Mouse (Mus musculus): ENCODE results near the gene Sdc4.

Sdc4 gene

DNA sequence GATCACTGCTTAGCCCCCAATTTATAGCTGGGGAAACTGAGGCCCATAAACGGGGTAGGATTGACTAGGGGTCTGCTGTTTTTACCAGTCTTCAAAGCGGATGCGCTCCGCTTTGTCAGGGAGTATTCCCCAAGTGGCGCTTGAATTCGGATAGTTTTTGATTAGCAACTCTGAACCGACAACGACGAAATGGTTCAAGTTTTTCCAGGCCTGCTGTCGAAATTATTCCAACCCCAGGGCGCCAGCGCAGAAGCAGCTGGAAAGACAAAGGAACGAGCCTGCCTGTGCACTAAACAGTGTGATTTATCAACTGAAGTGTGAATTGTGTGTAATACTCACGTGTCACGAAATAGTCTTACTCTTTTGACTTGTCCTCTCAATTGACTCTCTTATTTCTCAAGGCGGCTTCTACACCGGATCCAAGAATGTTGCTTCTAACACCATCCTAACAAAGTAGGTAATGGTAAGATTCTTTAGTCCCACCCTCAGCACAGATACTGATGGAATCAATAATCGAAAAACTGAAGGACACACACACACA is at the start of gene Sdc4:
Sdc4 (minus strand) TSS at position 428 of the 541 bp plus-strand sequence.
- no peak for ATAC-seq (ENCODE audit: insufficient number of reproducible peaks, low FRiP score, low TSS enrichment)

DNA sequence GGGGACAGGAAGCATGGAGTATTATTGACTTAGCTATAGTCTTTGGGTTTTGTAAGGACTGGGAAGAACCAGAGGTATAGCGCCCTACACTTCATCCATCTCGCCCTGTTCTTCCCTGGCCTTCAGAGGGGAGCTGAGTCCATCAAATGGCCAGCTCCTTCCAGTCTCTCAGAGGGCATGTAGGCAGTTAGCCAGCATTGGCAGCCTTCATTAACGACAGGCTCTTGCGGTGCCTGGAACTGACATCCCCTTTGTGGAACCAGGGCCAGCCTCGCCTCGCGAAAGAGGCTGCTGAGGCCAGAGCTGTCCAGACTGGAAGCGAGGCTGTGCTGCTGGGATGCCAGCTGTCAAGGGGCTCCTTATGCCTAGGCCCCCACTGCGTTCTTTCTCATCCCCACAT is 44.1 kb upstream of the Sdc4 start:
- ATAC-seq (ENCODE audit: insufficient number of reproducible peaks, low FRiP score, low TSS enrichment): peak; percentile 56; the same call in 1 of the 2 replicates

DNA sequence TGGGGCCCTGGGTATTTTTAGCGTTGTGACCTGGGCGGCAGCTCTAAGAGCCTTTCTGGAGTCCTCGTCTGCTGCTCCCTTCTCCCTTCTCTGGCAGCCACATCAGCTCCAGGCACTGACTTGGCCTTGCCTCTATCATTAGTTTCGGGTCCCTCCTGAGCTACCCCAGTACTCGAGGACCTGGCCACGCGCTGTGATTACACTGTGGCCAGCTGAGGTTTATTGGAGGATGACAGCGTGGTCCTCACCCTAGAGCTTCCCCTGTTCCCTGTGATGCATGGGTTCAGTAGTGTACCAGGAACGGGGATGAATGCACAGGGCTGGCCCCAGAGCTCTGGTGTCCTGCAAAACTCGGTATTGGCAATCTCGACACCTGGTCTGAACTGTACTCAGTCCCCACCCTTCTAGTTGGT is 43.4 kb upstream of the Sdc4 start:
- ATAC-seq (ENCODE audit: insufficient number of reproducible peaks, low FRiP score, low TSS enrichment): 0 out of 2 replicates have a peak, but pooled peaks have one; percentile 12

DNA sequence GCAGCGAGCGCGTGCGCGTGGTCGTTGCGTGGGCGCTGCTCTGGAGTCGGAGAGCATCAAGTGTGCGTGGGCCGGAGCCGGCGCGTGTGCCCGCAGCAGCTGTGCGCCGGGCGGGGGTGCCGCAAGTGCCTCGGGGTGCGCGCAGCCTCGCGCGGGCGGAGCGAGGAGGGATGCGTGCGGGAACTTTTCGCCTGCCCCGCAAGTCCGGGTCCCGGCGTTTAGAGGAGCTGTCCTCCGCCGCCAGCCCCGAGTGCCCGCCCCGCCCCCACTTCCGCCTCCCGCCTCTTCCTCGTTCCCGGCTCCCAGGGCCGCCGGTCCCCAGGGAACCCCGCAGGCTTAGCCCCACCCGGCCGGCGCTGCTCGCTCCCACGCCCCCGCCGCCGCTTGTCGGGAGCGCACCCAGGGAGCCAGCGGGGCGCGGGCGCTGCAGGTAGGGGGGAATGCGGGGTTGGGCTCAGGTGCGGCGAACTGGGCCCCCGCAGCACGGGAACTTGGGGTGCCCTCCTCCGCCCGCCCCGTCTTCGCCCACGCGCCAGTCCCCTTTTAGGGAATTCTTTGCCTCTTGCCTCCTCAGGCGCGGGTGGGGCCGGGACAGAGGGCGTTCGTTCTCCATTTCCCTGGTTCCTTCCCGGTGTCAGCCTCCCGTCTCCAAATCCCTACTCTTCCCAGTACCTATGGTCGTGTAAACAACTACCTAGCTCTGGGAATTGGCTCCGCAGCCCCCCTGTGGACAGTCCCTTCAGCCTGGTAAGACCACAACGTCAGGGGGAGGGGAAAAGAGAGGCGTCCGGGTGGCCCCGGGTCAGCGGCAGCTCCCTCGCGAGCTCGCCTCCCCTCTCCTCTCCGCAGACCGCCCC is 42.8 kb upstream of the Sdc4 start:
- peak; percentile 69 for ATAC-seq (ENCODE audit: insufficient number of reproducible peaks, low FRiP score, low TSS enrichment)

DNA sequence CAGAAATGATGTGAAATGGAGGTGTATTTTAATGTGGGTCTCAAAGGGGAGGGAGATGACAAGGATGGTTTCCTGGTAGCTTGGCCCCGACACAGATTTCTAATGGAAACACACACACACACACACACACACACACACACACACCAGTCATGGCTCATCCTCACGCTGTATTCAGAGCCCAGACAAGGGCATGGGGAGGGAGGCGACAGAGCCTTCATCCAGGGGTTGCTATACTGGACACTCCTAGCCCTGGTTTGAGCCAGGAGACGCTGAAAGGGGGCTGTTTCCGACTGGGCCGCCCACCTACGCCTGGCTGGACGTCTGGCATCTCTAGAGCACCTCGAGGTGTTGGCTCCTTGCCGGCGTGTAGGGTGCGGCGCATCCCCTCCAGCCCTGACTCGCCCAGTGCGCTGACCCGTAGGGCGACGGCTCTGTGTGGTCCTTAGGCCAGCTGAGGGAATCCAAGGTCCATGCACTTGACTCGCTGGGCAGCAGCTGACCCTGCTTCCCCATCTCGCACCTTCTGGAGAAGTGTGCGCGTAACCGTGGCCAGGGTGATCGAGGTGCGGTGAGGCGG is 42.1 kb upstream of the Sdc4 start, which contains the start of gene Dbndd2:
Dbndd2 (plus strand) TSS at position 426 of the 577 bp plus-strand sequence.
- peak; percentile 11 for ATAC-seq (ENCODE audit: insufficient number of reproducible peaks, low FRiP score, low TSS enrichment)

DNA sequence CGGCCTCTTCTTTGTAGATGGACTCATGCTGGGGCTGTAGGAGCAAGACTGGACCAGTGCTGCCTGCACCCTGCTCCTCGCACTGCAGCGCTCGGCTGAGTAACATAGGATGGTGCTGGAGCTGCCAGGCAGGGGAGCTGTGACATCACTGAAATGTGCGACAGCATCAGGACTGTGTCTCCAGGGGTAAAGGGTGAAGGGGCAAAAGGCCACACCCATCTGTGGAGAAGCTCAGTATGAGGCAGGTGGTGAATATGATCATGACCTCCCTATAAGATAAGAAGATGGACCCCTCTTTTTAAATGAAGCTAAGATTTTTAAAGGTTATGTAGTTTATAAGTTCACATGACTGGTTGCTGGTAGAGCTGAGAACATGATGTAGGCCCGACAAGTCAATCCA is 29.9 kb upstream of the Sdc4 start, which contains the start of gene Trp53tg5:
Trp53tg5 (minus strand) TSS at position 101 of the 400 bp plus-strand sequence.
- ATAC-seq (ENCODE audit: insufficient number of reproducible peaks, low FRiP score, low TSS enrichment): no peak

DNA sequence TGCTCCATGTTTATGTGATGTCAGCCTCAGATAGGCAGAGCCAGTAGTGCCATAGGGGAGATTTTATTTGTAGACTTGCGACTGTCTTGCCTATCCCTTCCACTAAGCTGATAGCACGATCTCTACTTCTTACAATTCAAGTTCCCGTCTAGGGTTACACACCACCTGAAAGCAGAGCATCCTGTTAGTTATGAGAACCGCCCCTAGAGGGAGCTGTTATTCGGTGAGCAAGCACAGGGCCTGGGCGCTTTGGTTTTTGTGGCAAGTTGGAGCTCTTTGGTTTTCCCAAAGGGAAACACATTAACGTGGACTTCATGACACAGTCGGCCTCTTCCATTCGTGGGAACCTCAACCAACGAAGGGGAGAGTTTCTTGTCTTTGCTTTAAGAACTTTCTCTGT is 26.6 kb upstream of the Sdc4 start:
- no peak for ATAC-seq (ENCODE audit: insufficient number of reproducible peaks, low FRiP score, low TSS enrichment)

DNA sequence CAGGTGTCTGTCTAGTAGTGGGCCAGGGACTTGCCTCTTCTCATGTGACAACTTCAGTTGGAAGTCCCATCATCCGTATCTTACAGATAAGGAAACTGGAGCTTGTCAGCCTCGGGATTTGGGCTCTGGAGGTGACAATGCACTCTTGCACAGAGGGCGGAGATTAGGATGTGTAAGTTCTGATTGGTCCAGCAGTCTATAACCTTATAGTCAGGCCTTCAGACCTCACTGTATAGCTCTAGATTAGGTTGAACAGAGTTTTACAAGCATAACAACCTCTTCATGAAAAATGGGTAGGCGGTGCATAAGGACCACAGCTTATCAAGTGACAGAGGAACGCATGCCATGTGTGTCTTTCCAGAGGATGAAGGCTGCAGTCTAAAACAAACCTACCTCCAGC is 23.1 kb upstream of the Sdc4 start:
- no peak for ATAC-seq (ENCODE audit: insufficient number of reproducible peaks, low FRiP score, low TSS enrichment)

DNA sequence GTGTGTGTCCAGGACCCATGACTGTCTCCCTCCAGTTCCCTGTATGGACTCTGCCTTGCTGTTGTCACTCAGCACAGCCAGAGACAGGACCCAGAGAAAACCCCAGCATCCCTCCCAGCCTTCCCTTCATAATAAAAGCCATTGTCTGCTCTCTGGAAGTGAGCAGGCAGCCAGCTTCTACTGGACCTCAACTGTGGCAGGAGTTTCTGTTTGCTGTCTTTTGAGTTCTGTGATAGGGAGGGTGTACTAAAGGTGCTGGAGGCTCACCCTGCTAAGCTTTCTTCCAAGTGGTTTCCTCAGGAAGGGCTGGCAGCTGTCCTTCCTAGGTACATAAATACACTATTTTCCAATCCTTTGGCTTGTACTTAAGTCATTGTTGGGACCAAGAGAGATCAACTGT is 21.5 kb upstream of the Sdc4 start:
- ATAC-seq (ENCODE audit: insufficient number of reproducible peaks, low FRiP score, low TSS enrichment): no peak

DNA sequence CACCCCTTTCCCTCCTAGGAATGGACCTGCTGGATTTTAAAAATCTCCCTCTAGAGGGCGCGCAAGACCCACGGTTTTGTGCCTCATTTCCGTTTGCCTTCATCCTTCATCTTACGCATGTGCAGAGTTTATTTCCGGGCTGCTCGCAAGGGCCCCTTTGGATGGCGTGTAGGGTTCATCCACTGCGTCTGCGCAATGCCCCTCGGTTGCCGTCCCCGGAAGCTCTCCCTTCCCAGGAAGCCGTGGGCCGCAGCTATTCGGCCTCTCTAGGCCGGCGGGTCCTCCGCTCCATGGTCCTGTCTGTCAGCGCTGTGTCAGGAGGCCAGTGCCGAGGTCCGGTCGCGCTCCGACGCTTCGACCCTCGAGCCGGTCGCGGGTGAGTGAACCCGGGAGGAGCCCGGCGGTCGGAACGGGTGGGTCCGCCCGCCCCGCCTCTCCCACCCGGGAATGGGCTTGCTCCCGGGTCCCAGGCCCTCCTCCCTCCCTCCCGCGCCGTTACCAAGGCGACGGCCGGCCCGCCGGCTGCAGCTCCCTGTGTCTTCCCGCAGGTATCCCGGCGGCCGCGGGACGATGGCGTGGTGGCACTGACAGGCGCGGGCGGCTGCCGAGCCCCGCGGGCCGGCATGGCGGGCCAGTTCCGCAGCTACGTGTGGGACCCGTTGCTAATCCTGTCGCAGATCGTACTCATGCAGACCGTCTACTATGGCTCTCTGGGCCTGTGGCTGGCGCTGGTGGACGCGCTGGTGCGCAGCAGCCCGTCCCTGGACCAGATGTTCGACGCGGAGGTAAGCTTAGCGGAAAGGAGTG is 17.3 kb upstream of the Sdc4 start, which contains the start of gene Gm20458:
Gm20458 (plus strand) TSS at position 223 of the 807 bp plus-strand sequence.
- ATAC-seq (ENCODE audit: insufficient number of reproducible peaks, low FRiP score, low TSS enrichment): peak; percentile 100

DNA sequence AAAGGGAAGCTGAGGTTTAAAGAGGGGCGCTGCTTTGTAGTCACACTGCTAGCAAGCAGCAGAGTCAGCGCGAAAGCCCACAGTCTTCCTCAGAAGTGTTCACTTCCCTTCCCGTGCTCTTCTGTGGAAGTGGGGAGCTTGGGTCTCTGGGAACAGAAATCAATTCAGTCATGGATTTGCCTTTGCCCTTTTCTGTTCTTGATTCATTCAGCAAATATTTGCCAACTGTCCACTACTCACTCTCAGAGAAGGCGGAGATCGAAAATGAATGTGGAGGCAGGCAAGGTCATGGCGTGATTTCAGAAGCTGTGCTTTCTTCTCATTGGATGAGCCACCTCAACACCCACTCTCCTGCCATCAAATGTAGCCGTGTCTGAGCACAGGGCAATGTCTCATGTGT is 14.8 kb upstream of the Sdc4 start:
- no peak for ATAC-seq (ENCODE audit: insufficient number of reproducible peaks, low FRiP score, low TSS enrichment)

DNA sequence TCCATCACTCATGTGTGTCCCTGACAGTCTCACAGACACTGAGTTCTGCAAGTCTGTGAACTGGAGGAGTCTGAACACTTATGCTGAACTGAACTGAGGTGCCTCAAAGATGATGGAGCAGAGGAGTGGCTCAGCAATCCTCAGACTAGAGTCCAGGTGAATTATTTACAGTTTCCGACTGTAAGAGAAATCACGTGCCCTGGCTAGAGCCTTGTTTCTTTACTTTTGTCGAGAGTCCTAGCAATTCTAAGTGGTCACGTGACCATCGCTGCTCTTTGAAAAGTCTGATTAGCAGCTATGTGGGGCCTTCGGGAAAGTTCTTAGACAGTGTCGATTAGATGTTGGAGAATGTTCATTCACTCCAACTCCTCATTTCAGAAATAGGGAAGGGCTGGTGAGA is 14.3 kb upstream of the Sdc4 start:
- no peak for ATAC-seq (ENCODE audit: insufficient number of reproducible peaks, low FRiP score, low TSS enrichment)

DNA sequence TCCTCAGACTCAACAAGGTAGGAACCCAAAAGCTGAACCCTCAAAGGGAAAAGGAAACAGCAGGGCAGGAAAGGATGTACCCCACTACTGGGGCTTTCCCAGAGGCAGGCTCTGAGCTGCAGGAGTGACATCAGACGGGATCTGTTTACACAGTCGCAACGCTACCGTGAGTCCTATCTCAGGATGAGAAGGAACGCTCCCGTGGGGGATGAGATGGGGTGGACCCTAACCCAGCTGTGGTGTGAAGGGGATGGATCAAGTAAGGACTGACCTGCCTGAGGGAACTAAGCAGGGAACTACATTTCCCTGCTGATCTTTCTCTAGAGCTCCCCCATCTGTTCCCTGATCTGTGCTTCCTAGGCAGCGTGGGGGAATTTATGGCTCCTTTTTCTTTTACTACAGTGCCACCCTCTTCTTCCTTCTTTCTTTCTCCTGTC is 13.2 kb upstream of the Sdc4 start, which contains the start of gene Sys1:
Sys1 (plus strand) TSS at position 101 of the 437 bp plus-strand sequence.
- no peak for ATAC-seq (ENCODE audit: insufficient number of reproducible peaks, low FRiP score, low TSS enrichment)

DNA sequence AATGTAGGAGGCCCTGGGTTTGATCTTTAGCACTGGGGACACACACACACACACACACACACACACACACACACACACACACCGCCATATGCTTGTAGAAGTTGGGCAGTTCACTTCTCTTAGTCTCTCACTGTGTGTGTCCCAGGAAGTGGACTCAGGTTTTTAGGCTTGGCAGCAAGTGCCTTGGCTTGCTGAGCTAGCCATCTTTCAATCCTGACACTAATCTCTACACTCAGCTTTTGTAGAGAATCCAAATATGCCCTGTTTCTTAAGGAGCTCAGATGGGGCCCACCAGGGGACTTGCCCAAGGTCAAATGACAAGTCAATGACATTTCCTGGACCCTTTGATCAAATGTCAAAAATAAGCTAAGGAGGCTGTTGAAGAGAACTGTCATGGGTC is 12.7 kb upstream of the Sdc4 start:
- no peak for ATAC-seq (ENCODE audit: insufficient number of reproducible peaks, low FRiP score, low TSS enrichment)

DNA sequence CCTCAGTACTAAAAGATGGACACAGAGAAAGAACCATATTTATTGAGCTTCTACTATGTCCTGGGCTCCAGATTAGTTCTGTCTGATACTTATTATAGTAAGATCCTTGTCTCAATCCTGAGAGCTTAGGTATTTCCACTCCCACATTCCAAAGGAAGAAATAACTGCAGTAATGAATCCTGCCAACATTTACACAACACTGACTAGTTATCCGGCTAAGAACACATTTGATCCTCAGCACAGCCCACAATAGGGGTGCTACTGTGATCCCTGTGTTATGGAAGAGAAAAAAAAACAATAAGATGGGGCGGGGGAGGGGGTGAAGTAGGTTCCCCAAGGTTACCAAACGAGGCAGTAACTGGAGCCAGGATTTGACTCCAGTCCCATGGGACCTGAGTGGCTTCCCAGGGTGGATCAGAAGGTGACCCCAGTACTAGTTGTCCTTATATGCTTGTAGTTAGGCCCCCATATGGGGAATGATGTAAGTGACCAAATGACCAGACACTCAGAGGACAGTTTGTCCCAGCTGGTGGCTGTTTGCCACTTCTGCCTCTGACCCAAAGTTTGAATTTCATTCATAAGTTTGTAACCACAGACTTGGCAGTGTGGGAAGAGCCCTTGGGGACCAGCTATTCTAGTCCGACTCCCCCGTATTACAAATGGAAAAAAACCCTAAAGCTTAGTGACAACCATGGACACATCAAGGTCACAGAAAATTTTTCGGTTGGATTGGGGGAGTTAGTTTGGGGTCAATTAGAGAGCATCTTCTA is 11.9 kb upstream of the Sdc4 start:
- no peak for ATAC-seq (ENCODE audit: insufficient number of reproducible peaks, low FRiP score, low TSS enrichment)

DNA sequence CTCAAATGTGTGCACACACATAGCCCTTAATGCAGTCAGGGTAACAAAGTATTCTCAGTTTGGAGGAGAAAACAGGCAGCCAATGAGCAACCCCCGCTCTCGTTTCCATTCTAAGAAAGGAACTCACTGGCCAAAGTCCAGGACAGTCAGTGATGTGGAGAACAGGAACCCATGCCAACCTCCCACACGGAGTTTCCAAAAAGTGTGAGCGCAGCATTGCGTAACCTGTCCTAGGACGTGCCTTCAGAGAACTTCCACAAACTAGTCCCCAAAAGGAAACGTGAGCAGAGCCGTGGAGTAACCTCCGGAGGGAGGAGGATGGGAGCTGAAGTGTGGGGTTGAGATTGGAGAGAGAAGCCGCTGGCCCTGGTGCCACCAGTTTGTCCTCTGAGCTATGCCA is 11.2 kb upstream of the Sdc4 start:
- ATAC-seq (ENCODE audit: insufficient number of reproducible peaks, low FRiP score, low TSS enrichment): no peak

DNA sequence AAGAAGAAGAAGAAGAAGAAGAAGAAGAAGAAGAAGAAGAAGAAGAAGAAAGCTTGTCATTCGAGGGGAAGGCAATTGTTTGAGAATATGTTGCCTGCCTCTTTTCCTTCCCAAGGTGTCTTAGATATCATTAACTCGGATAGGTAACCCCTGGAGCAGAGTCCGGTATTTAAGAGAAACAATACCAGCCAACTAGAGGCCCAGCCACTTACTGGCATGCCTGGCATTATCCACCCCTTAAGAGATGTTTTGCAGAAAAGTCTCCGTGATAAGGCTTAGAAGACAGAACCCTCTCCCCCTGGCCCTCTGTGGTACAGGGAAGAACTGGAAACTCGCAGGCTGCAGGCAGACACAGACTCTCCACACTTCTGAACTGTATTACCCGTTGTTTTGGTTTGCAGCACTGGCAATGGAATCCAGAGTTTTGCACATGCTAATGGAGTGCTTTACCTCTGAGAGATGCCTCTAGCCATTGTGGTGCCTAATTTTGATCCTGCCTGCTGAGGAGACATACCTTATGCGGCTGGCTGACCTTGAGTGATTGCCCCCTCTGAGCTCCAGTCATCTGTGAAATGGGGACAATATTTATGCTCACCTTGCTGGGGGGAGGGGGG is 10.3 kb upstream of the Sdc4 start:
- no peak for ATAC-seq (ENCODE audit: insufficient number of reproducible peaks, low FRiP score, low TSS enrichment)

DNA sequence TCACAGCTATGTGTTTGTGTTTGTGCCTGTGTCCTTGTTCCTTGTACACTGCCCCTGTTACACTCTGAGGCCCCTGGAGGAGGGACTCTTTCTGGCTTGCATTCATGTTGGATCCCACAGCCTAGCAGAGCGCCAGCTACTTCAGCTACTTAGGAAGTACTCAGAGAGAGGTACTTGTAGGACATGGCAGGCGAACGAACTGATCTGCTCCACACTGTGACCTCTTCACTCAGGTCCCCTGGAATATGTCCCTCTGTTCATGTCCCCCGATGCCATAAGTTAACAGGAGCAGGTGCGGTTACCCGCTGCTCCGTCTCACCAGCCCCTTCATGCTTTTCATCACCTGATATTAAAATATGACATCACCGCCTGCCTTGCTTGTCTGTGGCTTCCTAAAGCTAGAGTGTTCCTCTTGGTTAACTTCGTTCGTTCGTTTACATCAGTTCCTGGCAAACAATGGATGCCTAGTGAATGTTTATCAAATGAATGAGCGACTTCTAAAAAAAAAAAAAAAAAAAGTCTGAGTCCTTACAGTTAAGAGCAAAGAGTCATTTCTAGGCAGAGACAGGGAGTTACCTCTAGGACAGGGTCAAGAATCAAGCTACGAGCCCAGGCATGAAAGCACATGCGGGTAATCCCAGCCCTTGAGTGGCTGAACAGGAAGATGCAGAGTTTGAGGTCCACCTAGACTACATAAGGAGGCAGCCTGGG is 9.5 kb upstream of the Sdc4 start:
- ATAC-seq (ENCODE audit: insufficient number of reproducible peaks, low FRiP score, low TSS enrichment): no peak

Data from cerebellum, adult (tissue).